Mouse (Mus musculus) forebrain, embryonic 10.5 days (tissue): Measurements from ENCODE around the gene Itga9. TPM values are rescaled to one million over a fixed set of nuclear protein-coding genes. Genes with fewer than 3 reads are reported as not detected.

Experiments
- DNase-seq: peaks from one replicate; pipeline ENCODE4 v3.0.0-alpha.2; 2017; ENCODE audit warnings: low spot score; ENCODE audit errors: extremely low spot score
- H3K27ac ChIP-seq: fragments of 300-500 bp; sonication (generic); 2 replicates; pipeline ENCODE4 v1.5.1; 2016; ENCODE audit warnings: mild to moderate bottlenecking
- H3K27me3 ChIP-seq: fragments of 300-500 bp; sonication (generic); 2 replicates; pipeline ENCODE4 v1.6.1; 2016; ENCODE audit warnings: mild to moderate bottlenecking; ENCODE audit not compliant: poor library complexity, severe bottlenecking
- H3K36me3 ChIP-seq: fragments of 300-500 bp; sonication (generic); replicated peaks from 2 replicates; pipeline ENCODE4 v1.6.1; 2016; ENCODE audit warnings: mild to moderate bottlenecking, moderate library complexity
- H3K4me1 ChIP-seq: fragments of 300-500 bp; sonication (generic); 2 replicates; pipeline ENCODE4 v1.6.1; 2016
- H3K4me3 ChIP-seq: fragments of 300-500 bp; sonication (generic); 2 replicates; pipeline ENCODE4 v1.5.1; 2016; ENCODE audit warnings: mild to moderate bottlenecking, moderate library complexity
- H3K9me3 ChIP-seq: fragments of 300-500 bp; sonication (generic); 2 replicates; pipeline ENCODE4 v1.6.1; 2016; ENCODE audit warnings: mild to moderate bottlenecking, moderate library complexity
- WGBS: fragments of 180-500 bp; shearing (Covaris S2); methylation state at CpG from one replicate; pipeline ENCODE4 v1.1.7; 2016; 5-methylcytosine and 5-hydroxymethylcytosine counted together
- polyA plus RNA-seq: library from polyadenylated mRNA; unstranded; fragments of >200 nt; fragmentation: Nextera tagmentation; extraction: Ambion mirVana; gene quantifications from 2 replicates; pipeline ENCODE4 v1.2.1, GENCODE M21; 2016

Itga9 gene
- polyA plus RNA-seq, 1 experiment from 2014 or later = 6.1 TPM

DNA sequence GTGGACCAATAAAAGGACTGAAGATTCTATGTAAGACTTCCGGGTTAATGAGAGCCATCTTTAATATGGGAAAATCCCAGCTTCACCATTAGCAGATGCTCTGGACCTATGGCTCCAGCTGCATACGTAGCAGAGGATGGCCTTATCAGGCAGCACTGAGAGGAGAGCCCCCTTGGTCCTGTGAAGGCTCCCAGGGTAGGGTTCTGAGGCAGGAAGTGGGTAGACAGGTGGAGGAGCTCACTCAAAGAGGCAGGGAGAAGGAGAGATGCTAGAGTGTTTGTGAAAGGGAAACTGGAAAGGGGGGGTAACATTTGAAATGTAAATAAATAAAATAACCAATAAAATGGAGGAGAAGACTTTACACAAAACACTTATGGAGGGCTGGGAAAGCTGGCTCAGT lies 145.9 kb downstream of the Itga9 start:
- DNase-seq = no peak
- 85% methylated on average over 2 of the region's 2 CpGs for WGBS
- H3K9me3 ChIP-seq = no peaks in the 10 kb centered on the region

DNA sequence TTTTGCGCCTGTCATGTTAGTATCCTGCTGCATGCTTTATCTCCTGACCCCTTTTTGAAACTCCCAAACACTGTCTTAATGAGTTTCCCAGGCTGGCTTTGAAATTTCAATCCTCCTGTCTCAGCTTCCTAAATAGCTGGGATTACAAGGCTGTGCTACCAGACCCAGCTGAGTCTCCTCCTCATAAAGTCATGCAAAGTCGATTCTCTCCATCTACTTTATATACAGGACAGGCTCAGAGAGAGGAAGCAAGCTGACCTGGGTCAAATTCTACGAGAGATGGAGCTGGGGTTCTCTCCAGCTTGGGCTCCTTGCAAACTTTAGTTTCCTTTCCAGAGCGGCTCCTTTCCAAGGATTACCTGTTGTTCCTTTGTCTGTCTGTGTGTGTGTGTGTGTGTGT lies 153.0 kb downstream of the Itga9 start:
- Histone ChIP-seq H3K27ac (no peak overlapping the region), H3K4me1 (peaks cover 35% of the 10 kb centered on the region), H3K27me3 (no peaks in the 10 kb centered on the region), H3K9me3 (no peaks in the 10 kb centered on the region), H3K36me3 (no peaks in the 10 kb centered on the region), H3K4me3 (no peak overlapping the region)
- no peak for DNase-seq
- 75% methylated on average over 4 of the region's 4 CpGs for WGBS

More for the DNA sequence above, 145.9 kb downstream of the Itga9 start:
- Histone ChIP-seq H3K4me3 (no peak overlapping the region), H3K4me1 (peaks cover 8% of the 10 kb centered on the region), H3K27me3 (no peaks in the 10 kb centered on the region), H3K36me3 (no peaks in the 10 kb centered on the region), H3K27ac (no peak overlapping the region)

DNA sequence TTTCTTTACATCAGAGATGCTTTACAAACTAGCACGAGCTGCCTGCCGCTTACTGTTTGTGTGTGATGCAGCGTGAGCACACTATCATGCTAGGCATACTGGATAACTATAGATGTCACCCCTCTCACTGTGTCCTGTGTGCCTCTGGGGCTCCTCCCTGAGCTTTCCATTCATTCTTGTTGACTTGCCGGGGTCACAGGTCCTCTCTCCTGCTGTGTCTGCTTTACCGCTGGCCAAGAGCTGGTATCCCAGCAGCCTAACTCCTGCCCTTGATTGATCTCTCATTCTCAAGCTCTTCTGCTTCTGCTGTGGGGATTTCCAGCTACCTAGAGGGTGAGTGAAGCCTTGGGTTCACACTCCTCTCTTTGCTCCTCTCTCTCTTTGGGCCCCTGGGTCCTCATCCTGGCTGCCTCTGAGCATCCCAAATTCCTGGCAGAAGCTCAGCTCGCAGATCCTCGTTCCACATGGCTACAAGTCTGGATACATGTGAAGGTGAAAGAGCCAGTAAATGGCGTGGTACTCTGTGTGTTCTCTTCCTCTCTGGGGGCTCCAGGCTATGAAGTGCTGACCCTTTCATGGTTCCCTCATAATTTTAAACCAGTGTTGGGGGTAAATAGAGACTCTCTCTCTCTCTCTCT lies 155.6 kb downstream of the Itga9 start:
- H3K27me3 ChIP-seq = no peaks in the 10 kb centered on the region
- 0 out of 2 replicates have a peak overlapping the region, but pooled peaks have one; percentile 5 for H3K27ac ChIP-seq
- no peaks in the 10 kb centered on the region for H3K9me3 ChIP-seq
- 48% methylated on average over 8 of the region's 8 CpGs for WGBS
- H3K4me1 ChIP-seq = peaks cover 56% of the 10 kb centered on the region
- H3K36me3 ChIP-seq = no peaks in the 10 kb centered on the region
- no peak overlapping the region for H3K4me3 ChIP-seq
- DNase-seq = no peak

DNA sequence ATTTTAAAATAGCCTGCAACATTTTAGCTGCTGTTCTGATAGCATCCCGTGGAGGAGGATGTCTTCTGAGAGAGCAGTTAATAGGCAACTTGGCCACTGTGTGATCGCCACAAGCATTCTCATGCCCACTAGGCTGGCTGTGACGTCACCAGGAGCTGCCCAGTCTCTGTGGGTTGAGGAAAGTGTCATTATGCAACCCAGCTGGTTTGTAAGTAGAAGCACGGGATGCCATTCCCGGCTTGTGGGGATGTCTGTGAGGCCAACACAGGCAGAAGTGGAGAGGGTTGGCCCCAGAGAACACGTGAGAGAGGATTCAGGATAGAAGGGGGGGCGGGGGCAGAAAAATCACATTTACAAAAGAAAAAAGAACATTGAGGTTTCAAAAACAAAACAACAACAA lies 156.3 kb downstream of the Itga9 start:
- Histone ChIP-seq H3K36me3 (no peaks in the 10 kb centered on the region), H3K27me3 (no peaks in the 10 kb centered on the region), H3K4me1 (peaks cover 58% of the 10 kb centered on the region), H3K27ac (0 out of 2 replicates have a peak overlapping the region, but pooled peaks have one; percentile 48), H3K4me3 (no peak overlapping the region), H3K9me3 (no peaks in the 10 kb centered on the region)
- 57% methylated on average over 7 of the region's 7 CpGs for WGBS
- no peak for DNase-seq

DNA sequence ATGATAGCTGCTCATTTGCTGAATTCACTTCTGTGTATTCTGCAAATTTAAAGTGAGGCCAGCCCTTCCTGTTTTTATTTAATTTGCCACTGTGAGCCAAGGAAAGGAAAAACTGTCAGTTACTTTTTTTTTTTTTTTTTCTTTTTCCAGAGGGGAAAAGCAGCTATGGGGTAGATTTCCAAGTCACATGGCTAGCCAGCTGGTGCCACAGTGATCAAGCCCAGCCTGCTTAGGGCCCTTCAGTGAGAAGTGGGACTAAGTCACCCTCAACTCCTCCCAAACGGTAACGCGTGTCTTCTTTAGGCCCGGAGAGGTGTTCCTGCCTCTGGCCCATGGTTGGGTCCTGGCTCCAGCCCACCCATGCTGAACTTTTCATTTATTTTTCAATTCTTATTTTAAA lies 156.7 kb downstream of the Itga9 start:
- H3K27me3 ChIP-seq = no peaks in the 10 kb centered on the region
- H3K9me3 ChIP-seq = no peaks in the 10 kb centered on the region
- no peak overlapping the region for H3K4me3 ChIP-seq
- peaks cover 60% of the 10 kb centered on the region for H3K4me1 ChIP-seq
- no peak for DNase-seq
- H3K36me3 ChIP-seq = no peaks in the 10 kb centered on the region
- WGBS = 81% methylated on average over 4 of the region's 4 CpGs
- H3K27ac ChIP-seq = 0 out of 2 replicates have a peak overlapping the region, but pooled peaks have one; percentile 48

DNA sequence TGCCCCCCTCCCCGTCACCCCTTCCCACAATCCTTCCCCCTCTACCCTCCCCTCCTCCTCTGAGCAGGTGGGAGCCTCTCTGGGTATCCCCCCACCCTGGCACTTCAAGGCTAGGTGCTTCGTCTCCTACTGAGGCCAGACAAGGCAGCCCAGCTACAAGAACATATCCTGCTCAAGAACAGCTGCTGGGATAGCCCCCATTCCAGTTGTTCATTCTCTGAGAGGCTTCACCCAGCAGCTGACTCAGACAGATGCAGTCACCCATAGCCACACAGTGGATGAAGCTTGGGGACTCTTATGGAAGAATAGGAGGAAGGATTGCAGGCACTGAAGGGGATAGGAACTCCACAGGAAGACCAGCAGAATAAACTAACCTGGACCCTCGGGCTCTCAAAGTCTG lies 157.2 kb downstream of the Itga9 start:
- no peaks in the 10 kb centered on the region for H3K9me3 ChIP-seq
- H3K4me1 ChIP-seq = peaks cover 65% of the 10 kb centered on the region
- H3K27me3 ChIP-seq = no peaks in the 10 kb centered on the region
- 85% methylated on average over 3 of the region's 3 CpGs for WGBS
- peak overlapping the region; percentile 48; the same call in 1 of the 2 replicates for H3K27ac ChIP-seq
- no peaks in the 10 kb centered on the region for H3K36me3 ChIP-seq
- no peak overlapping the region for H3K4me3 ChIP-seq
- DNase-seq = no peak

DNA sequence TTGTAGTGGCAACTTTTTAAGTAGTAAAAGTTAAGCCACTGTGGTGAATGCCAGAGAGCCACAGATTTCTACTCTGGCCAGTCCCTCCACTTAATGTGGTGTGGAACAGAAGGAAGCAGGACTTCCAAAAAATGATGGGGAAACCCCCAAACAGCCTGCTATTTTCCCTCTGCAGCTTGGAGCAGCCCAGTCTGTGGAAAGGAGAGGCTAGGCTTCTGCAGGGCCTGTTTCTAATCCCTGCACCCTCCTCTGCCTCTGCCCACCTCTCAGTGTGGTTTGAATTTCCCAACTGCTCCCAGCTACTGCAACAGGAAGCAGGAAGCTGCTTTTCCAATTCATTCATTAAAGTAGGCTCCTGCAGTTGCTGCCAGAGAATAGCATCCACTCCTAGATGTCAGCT lies 158.6 kb downstream of the Itga9 start:
- Histone ChIP-seq H3K4me1 (peaks cover 72% of the 10 kb centered on the region), H3K9me3 (no peaks in the 10 kb centered on the region), H3K27ac (no peak overlapping the region), H3K36me3 (no peaks in the 10 kb centered on the region), H3K27me3 (no peaks in the 10 kb centered on the region), H3K4me3 (no peak overlapping the region)
- no peak for DNase-seq

DNA sequence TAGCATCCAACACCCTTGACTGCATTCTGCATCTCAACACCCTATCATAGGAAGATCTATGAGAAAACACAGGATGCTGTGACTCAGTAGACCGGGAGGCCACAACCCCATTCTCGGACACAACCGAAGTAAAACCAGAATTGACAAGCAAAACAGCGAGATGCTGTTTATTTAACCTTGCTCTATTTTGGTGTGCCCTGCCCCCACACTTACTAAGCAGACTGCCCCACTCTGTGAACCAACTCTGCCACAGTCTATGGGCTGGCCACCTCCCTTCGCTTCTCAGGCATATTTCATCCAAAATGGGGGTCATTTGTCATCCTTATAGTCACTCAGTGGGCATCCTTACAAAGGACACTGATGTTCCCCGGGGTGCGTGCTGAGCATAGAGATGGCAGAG lies 160.5 kb downstream of the Itga9 start:
- Histone ChIP-seq H3K4me3 (no peak overlapping the region), H3K36me3 (no peaks in the 10 kb centered on the region), H3K9me3 (no peaks in the 10 kb centered on the region), H3K27me3 (no peaks in the 10 kb centered on the region), H3K4me1 (peaks cover 66% of the 10 kb centered on the region), H3K27ac (no peak overlapping the region)
- DNase-seq = no peak
- 86% methylated on average over 7 of the region's 7 CpGs for WGBS

DNA sequence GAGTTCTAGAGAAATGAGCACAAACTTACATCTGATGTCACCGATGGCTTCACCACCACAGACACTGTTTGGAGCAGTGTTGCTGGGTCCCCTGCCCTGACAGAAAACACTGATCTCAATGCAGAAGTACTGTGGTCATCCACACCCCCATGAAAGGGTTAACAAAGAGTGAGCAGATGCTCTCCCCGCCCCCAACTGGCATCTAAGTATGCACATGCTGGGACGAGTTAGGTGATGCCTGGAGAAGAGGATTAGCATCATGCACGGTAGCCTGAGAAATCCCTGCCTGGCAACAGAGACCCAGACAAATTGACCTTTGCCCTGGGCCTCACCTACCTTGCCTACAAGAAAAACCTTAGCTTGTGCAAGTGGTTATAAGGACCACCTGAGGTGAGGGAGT lies 162.1 kb downstream of the Itga9 start:
- Histone ChIP-seq H3K9me3 (no peaks in the 10 kb centered on the region), H3K4me1 (peaks cover 50% of the 10 kb centered on the region), H3K27ac (0 out of 2 replicates have a peak overlapping the region, but pooled peaks have one; percentile 41), H3K4me3 (no peak overlapping the region), H3K27me3 (no peaks in the 10 kb centered on the region), H3K36me3 (no peaks in the 10 kb centered on the region)
- 34% methylated on average over 4 of the region's 4 CpGs for WGBS
- DNase-seq = no peak

DNA sequence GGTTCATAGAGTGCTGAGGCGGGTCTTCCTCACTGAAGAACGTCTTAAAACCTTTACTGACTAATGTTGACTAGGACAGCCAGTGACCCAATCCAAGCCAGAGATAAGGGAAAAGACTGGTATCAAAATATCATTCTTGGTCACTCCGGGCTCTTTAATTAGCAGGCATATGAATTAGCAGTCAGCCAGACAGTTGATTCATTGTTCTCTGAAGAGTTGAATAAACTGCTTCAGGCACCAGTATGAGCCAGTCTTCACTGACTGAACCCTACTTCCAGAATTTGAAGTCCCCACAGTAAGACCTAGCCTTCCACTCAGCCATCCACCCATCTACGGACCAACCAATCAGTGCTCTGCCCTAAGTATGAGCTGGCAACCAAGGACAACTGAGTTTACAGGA lies 163.9 kb downstream of the Itga9 start:
- no peak overlapping the region for H3K4me3 ChIP-seq
- 87% methylated on average over 4 of the region's 4 CpGs for WGBS
- peaks cover 40% of the 10 kb centered on the region for H3K4me1 ChIP-seq
- no peak for DNase-seq
- H3K27me3 ChIP-seq = no peaks in the 10 kb centered on the region
- no peaks in the 10 kb centered on the region for H3K9me3 ChIP-seq
- H3K36me3 ChIP-seq = no peaks in the 10 kb centered on the region
- no peak overlapping the region for H3K27ac ChIP-seq

DNA sequence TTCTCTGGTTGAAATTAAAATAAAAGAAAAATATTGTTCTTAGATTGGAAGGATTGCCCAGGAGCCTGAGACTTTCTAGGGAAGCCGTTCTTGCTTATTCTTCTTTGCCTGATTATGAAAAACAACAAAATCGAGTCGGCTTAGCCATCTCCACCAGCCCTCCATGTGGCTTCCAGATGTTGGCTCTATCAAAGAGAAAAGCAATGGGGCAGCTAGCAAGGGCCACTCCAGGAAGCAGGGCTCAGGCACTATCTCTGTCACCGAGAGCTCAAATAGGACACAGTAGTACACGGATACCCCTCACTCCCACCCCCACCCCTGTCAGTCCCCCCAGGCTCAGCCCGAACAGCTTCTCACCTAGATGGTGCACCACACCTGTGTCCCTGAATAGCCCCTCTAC lies 168.2 kb downstream of the Itga9 start:
- no peaks in the 10 kb centered on the region for H3K27me3 ChIP-seq
- DNase-seq = no peak
- H3K36me3 ChIP-seq = no peaks in the 10 kb centered on the region
- WGBS = 69% methylated on average over 6 of the region's 6 CpGs
- no peaks in the 10 kb centered on the region for H3K9me3 ChIP-seq
- H3K4me3 ChIP-seq = no peak overlapping the region
- H3K4me1 ChIP-seq = 0 out of 2 replicates have a peak, but pooled peaks cover 10% of the 10 kb centered on the region
- H3K27ac ChIP-seq = peak overlapping the region; percentile 35; the same call in 1 of the 2 replicates

DNA sequence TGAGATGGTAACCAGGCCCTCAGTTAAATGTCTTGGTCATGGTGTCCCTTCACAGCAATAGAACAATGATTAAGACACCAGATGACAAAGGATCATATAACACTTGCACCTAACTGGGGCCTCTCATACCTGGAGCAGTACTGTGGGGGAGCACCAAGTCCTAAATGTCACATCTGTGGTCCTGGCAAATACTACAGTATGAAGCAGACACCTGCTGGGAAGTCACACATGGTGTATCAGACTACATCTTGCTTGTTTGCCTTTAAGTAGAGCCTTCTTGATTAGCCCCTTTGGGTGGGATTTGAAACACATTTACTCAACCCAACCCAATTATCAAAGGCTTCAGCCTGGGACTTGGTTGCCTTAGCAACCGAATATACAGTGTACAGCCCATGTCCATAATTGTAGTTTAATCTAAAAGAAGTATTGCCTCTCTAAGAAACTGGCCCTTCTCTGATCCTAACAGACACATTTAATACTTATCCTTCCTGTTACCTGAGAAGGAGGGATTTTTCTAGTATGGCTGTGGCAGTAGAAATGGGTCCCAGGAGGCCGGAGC lies 170.5 kb downstream of the Itga9 start:
- H3K4me3 ChIP-seq = no peak overlapping the region
- H3K27me3 ChIP-seq = no peaks in the 10 kb centered on the region
- no peak for DNase-seq
- H3K27ac ChIP-seq = no peak overlapping the region
- H3K4me1 ChIP-seq = 0 out of 2 replicates have a peak, but pooled peaks cover 5% of the 10 kb centered on the region
- 91% methylated on average over 2 of the region's 2 CpGs for WGBS
- no peaks in the 10 kb centered on the region for H3K36me3 ChIP-seq
- H3K9me3 ChIP-seq = no peaks in the 10 kb centered on the region

DNA sequence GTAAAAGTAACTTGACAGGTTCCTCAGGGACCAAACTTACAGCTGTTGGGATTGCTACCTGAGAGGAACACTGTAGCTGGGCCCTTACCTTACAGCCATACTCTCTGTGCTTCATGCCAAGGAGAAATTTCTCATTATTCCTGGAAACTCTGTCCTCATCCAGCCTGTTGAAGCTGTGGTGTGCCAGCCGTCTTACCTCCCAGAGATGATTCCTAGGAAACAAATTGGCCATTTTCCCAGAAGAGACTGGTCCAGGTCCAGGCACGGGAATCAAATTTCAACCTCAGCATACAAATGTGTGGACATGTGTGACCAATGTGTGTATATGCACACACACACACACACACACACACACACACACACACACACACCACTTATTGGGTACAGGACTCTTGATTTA lies 172.1 kb downstream of the Itga9 start:
- Histone ChIP-seq H3K4me3 (no peak overlapping the region), H3K36me3 (no peaks in the 10 kb centered on the region), H3K27me3 (no peaks in the 10 kb centered on the region), H3K4me1 (0 out of 2 replicates have a peak, but pooled peaks cover 5% of the 10 kb centered on the region), H3K27ac (no peak overlapping the region), H3K9me3 (no peaks in the 10 kb centered on the region)
- DNase-seq = no peak
- 88% methylated on average over 2 of the region's 2 CpGs for WGBS
